Mouse (Mus musculus): ENCODE measurements around the gene Cpm.

Cpm gene

DNA sequence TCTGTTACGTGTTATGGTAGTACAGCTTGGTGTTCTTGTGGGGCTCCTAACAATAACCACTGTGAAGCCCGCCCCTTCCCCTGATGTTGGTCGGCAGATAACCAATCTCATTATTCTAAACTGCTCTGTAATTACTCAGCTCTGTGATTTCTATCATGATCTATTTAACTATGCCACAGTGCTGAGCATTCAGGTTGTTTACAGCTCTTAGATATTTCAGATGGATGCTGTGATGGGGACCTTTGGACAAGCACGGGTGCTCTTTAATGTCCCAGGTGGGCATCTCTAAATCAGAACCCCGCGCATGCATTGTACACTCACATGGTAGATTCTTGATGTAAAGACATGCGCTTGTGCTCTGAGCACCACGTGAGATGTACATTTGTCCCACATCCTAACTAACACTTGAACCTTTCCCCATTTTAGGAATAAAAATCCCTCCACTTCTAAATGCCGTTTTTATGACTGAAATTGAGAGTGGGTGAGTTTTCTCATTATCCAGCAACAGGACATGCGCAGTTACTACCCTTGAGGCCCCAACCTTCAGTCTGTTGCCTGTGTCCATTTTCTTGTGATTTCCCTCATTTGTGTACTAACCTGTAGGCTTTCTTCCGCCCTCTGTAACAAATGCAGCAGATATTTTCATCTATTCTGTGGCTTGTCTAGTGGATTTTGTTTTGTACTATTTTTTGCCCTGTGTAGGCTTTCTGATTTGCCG, 14.6 kb downstream of the Cpm start:
- in situ Hi-C loops (cut with MboI; ENCODE audit: low sequenced_read_pairs) = no loop called here

DNA sequence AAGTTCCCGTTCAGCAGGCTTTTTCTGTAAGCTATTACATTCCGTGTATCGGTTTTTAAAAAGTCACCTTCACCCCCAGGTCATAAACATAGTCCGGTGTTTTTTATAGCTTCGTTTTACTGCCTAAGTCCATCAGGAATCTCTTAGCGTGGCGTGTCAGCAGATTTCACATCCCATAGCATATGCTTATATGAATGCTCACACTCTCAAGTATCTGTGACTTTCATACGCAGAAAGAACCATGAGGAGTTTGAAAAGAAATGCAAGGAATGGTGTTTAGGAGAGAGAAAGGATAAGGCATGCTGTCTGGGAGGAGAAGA, 15.1 kb downstream of the Cpm start:
- in situ Hi-C loops (cut with MboI; ENCODE audit: low sequenced_read_pairs) = no loop called here

DNA sequence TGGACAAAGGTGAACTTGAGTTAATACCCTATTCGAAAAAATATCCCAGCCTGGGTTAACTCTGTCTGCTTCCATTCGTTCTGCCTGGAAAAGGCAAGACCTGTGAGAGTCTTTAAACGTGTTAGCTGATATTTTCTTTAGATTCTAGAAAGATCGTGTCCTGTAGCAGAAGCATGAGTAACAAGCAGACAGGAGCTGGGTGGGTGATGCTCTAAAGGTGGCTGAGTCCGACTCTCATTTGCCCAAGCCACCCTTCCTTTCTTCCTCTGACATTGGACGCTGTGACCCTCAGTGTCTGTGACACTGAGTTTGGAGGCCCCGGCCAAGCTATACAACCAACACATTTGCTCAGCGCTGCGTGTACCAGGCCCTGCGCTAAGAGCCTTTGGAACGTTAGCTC, 15.5 kb downstream of the Cpm start:
- in situ Hi-C loops (cut with MboI; ENCODE audit: low sequenced_read_pairs) = no loop called here

DNA sequence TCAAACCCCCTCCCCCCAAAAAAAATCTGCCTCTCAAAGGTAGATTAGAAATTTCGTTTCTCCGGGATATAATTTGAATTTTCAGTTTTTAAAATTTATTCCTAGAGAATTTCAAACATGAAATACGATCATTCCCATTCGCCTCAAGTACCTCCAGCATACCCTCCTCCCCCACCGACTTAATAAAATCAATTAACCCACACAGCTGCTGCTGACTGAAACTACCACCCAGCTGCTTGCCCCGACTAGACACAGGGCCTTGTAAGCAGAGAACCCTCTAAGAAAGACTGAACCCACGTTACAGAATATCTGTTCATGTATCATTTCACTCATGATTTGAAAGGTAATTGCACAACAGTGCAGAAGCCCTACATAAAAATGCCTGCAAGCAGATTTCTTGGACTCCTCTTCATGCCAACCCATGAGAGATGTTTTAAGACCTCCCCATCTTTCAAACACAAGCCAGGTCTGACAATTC, 16.2 kb downstream of the Cpm start:
- in situ Hi-C loops (cut with MboI; ENCODE audit: low sequenced_read_pairs) = no loop called here

DNA sequence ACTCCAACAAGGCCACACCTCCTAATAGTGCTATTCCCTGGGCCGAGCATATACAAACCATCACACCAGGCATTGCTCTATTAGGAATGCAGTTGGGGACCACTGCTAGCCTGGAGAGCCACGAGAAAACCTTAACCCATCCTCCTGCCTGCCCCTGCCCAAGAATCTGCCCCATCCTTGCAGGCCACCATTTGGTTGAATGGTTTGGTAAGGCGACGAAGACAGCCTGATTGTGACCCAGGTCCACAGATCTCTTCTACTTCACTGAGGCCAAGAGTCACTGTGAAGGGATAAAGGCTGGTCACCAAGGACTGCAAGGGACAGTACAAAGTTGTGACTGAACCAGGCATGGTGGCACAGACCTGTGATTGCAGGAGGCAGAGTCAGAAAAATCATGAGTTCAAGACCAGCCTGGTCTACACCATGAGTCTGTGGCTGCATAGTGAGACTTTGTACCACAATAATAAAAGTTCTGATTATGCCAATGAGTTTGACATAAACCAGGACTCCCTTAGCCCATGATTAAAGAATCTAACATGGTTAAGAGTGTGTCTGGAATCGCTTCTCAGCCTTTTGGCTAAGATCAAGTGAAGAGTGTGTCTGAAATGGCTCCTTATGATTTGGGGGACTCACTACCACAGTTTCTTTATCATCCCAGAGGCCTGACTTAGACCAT, 17.3 kb downstream of the Cpm start:
- in situ Hi-C loops (cut with MboI; ENCODE audit: low sequenced_read_pairs) = no loop called here

DNA sequence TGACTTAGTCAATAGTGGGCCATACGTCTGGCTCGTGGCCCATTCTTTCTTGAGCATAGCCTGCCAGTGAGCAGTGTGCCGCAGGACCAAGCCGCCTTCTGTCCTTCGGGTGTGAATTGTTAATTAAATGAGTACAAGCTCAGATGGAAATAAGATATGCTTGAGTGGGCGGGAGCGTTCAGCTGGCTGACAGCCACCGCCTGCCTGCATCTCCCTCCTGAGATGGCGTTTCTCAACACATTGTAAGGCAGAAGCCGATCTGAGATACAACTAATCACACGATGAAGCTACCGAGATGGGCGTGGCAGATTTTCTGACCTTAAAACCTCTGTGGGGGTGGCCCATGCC, 17.8 kb downstream of the Cpm start:
- in situ Hi-C loops (cut with MboI; ENCODE audit: low sequenced_read_pairs) = no loop called here

DNA sequence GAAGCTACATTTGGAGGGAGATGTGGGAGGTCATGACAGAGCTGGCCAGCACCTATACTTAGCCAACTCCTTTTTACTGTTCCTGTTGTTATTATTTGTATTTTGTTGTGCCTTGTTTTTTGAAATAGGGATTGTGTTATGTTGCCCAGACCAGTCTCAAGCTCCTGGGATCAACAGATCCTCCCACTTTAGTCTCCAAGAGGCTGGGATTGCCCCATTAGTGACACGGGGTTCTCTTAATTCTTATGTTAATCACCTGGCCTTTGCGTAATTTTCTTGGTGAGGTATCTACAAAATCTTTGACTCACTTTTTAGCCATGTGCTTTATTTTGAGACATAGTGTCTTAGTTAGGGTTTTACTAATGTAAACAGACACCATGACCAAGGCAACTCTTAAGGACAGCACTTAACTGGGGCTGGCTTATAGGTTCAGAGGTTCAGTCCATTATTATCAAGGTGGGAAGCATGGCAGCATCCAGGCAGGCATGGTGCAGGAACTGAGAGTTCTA, 18.7 kb downstream of the Cpm start:
- in situ Hi-C loops (cut with MboI; ENCODE audit: low sequenced_read_pairs) = no loop called here

DNA sequence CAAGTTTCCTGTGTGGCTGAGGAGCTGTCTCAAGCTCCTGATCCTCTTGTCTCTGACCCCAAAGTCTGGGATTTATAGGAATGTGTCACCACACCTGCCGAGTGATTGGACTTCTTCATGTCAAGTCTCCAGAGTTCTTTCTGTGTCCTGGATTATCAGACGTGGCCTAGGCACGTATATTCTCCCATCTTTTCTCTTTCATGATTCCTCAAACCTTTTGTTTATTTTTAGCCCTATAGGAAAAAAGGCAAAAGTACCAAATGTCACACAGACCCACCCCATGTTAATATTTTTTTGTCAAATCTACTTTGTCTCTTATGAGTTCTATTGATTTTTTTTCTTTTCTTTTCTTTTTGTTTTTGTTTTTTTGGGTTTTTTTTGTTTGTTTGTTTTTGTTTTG, 19.3 kb downstream of the Cpm start:
- in situ Hi-C loops (cut with MboI; ENCODE audit: low sequenced_read_pairs) = no loop called here

DNA sequence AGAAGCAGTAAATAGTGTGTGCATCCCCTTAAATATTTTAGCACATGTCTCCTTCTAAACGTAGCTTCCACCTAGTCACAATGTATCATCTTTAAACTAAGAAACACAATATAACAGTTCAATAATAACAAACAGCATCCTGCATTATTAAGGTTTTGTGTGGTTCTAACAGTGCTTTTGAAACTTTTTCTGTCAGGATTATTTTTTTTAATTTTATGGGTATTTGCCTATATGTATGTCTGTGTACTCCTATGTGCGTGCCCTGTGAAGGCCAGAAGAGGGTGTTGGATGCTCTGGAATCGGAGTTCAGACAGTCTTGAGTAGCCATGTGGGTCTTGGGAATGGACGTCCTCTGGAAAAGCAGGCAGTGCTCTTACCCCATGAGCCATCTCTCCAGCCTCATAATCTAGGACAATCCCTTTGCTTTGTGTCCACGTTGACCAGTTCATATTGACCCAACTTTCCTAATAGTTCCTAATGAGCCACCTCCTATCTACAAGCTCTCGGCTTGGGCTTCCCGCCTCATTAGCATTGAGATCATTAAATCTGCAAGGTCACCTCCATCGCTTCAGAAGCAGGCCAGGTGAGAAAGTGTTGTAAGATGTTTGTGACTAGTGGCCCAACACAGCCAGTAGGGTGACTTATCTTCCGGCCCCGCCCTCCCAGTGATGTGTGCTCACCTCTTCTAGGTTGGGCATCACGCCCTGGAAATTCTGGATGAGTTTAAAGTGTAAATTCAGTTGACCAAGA, 20.2 kb downstream of the Cpm start:
- in situ Hi-C loops (cut with MboI; ENCODE audit: low sequenced_read_pairs) = no loop called here

DNA sequence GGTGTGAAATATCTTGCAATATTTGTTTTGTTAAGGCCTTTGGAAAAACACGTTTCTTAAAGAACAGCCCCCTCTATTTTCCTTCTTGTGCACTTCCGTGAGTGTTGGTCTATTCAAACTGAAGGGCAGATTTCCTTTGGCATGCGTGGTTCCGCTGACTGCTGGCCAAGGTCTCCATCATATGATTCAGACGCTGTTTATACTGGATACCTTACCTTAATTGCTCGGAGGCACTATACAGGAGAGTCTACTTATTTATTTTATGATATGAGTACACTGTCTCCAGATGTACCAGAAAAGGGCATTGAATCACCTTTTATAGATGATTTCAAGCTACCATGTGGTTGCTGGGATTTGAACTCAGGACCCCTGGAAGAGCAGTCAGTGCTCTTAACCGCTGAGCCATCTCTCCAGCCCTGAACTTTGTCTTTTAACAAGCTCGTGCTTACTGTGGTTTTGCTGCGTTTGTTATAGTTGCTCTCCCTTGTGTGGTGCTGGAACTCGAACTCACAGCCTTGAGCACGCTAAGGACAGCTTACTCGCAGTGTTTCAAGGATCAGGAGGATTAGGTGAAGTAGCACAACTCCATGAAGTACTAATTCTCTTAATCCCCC, 20.8 kb downstream of the Cpm start:
- in situ Hi-C loops (cut with MboI; ENCODE audit: low sequenced_read_pairs) = no loop called here

DNA sequence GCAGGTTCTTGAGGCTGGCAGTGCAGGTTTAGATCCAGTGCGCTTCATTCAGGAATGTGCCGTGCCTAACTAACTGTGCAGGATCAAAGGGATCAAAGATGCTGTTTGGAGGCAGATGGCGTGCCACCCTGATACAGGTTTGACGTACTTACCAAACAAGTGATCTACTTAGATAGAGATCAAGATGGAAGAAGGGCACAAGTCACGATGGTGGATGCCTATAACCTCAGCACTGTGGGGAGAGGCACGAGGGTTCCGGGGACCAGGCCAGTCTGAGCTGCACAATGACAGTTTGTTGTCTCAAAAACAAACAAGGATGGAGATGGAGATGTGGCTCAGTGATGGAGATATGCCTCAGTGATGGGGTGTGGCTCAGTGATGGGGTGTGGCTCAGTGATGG, 21.4 kb downstream of the Cpm start:
- in situ Hi-C loops (cut with MboI; ENCODE audit: low sequenced_read_pairs) = no loop called here

DNA sequence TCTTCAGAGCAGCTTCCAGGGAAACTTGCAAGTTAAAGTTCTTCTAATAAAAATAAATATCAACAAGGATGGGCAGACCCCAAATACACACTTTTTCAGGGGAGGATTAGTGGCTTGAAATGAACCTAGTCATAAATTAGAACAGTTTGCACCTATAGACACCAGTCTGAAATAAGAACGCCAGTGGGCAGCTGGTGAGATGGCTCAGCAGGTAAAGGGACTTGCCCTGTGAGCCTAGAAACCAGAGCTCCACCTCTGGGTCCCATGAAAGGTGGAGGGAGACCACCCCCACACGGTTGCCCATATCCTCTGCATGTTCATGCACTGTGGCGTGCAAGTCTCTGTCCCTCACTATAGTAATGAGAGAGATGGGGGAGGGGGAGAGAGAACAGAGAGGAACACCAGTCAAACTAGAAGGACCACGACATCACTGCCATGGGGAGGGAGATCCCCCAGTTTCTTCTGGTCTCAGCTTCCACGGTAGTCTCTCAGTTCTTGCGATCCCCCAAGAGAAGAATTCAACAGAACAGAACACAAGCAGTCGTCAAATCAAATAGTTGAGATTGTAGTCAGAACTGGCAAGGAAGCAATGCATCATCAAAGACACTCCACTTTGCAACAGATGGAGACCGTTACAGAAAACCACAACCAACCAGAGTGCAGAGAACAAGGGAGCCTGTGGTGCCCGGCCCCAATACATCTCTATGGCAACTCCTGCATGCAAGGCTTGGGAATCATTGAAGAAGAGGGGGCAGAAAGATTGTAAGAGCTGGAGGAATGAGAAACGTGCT, 22.5 kb downstream of the Cpm start:
- in situ Hi-C loops (cut with MboI; ENCODE audit: low sequenced_read_pairs) = no loop called here

DNA sequence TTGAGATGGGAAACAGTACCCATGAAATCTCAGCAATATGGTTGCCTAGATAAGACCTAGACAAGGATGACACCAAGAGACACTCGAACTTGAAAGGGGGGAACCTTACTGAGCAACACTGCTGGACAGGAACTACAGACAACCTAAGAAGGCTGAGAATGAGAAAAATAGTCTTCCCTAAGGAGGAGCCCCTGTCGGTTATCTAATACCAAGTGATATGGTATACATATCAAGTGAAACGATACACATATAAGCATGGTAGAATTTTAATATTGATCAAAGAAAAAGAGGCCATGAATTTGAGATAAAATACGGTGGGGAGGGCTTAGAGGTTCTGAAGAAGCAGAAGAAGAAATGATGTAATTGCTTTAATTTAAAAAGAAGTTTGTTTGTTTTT, 23.1 kb downstream of the Cpm start:
- in situ Hi-C loops (cut with MboI; ENCODE audit: low sequenced_read_pairs) = no loop called here

DNA sequence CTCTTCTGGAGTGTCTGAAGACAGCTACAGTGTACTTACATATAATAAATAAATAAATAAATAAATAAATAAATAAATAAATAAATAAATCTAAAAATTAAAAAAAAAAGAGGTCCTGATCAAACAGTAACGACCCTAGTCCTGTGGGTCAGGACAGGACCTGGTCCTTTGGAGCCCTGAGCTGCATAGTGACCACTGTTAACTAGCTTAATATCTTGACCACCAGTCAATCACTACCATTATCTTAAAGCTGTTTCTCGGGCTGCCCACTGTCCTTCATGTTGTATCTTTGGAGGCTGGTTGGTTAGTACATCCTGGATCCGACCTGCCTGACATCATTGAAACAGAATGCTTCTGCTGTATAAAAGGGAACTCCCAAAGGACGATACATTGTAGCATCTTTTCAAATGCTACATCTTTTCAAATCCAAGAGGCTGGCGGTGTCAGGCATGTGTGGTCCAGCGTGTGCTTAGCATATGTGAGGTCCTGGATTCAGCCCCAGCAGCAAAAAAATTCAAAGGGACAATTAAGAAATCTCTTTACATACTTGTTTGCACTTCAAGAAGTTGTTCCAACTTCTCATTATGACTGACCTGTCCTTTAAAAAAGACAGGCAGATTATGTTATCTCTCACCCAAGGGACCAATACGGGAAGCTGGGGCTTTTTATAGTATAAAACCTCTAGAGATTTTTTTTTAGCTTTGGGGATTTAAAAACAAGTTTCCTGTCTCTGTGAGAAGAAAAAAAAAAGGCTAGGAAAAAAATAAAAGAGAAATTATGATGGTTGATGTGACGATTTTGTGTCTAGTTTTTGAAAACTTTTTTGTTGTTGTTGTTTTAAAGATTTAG, 23.9 kb downstream of the Cpm start:
- in situ Hi-C loops (cut with MboI; ENCODE audit: low sequenced_read_pairs) = no loop called here

DNA sequence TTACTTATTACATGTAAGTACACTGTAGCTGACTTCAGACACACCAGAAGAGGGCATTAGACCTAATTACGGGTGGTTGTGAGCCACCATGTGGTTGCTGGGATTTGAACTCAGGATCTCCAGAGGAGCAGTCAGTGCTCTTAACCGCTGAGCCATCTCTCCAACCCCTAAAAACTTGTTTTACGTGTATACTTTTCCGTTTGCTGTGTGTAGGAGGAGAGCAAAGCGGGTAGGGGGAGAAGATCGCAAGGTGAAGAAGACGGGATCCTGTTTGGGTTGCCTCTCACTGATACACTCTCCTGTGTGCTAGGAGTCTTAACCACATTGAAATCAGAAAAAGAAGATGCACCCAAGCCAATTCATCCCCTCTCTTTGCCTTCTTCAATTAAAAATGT, 24.5 kb downstream of the Cpm start:
- in situ Hi-C loops (cut with MboI; ENCODE audit: low sequenced_read_pairs) = no loop called here

DNA sequence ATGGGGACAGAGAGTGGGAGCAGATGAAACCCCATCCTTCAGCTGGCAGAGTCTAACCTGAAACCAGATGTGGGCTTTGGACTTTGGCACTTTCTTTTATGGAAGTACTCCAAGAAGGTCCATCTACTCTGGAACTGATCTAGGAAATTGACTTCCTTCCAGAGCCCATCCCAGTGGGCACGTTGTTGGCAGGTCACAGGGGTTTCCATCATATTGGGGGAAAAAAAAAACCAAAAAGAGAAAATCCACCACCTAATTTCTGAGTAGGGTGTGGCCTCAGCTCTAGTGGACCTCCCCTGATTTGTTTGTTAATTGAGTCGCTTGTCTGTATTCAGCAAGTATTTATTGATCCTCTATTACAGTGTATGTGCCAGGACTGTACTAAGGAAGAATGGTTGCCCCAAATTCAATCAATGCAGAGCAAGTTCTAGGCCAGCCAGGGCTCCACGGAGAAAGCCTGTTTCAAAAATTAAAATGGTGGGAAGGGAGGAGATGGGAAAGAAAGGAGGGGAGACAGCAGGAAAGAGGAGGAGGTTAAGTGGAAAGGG, 25.4 kb downstream of the Cpm start:
- in situ Hi-C loops (cut with MboI; ENCODE audit: low sequenced_read_pairs) = no loop called here

DNA sequence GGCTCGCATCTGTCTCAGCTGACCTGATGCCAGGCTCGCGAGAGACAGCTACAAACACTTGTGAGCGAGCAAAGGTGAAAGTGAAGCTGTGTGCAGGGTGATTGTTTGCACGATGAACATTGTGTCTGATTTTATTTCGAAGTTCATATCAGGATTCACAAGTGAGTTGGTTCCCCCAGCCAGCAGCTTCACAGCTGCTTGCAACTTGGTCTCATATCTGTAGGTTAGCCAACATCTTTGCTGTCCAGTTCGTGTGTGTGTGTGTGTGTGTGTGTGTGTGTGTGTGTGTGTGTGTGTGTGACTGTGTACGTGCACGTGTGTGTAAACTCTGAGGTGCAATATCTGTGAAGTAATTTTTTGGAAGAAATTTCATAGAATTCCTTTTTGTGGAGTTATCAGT, 26.2 kb downstream of the Cpm start:
- in situ Hi-C loops (cut with MboI; ENCODE audit: low sequenced_read_pairs) = no loop called here

DNA sequence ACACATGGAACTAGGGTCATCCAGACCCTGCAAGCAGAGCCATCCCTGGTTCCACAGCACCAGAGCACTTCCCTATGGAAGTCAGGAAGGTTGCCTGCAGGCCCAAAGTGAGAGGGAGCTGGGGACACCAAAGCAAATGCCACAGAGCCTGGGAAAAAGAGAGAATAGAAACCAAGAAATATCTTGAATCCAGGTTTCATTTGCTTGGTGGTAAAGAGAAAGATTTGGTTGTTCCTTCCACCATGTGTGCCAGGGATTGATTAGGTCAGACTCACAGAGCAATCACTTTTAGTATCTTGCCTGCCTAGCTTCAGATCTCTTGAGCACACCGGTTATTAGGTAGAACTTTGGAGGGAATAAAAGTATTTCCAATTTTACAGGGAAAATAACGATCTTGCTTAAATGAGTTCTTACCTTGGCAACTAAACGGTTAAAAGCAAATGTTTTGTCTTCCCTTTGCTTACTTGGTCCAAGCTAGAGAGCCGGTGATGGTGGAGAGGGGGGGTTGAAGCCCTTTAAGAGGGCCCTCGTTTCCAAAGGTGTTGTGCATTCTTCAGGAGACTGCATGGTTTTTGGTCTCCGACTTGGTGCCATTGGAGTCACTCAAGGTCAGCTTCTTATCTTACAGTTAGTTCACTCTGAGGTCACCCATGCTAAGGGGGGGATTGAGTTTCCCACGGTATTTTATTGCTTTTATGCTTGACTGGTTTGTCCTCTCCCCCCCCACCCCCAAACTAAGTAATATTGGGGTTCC, 26.8 kb downstream of the Cpm start:
- in situ Hi-C loops (cut with MboI; ENCODE audit: low sequenced_read_pairs) = no loop called here

DNA sequence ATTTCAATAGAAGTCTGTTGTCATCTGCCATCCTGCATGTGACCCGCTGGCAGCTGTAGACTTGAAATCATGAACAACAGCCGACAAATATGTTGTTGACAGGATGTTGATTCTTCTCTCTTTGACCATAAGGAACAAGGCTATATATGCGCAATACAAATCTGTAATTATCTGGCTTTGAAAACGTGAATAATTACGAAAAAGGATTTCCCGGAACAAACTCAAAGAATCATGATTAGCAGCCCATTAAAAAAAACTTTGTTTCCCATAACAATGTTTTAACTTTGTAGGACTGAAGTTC, 27.3 kb downstream of the Cpm start:
- in situ Hi-C loops (cut with MboI; ENCODE audit: low sequenced_read_pairs) = no loop called here
